ENCODE assay signal across 18 mouse cellular contexts in the genomic region with DNA sequence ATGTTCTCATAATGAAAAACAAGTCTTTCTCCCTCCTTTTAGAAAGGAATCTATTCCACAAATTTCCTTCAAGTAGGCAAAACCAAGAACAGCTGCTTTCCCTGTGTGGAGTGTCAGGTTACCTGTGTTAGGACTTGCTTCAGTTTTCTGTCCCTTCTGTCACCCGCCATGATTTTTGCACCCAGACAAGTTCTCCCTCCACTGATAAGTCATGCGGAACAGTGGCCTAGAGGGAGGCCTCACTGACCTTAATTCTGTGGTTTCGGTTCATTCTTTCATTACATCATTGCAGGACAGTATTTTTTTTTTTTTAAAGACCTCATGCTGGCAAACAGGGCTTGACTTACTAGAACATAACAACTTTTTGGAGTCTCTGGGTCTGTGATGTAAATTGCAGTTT. TPM values are rescaled to one million over a fixed set of nuclear protein-coding genes. Genes with fewer than 3 reads are reported as not detected.
DNase-seq lines count a peak whose midpoint lies in the region; ATAC-seq and TF ChIP-seq lines count a peak whose summit lies in the region.
"Had no signal": no experiment of that assay in that cellular context is flagged by ENCODE, and none has a peak within 500 bp of the region (broad histone marks: within the 10 kb centered on the region; RNA-seq: fewer than 3 reads in every experiment).

No protein-coding gene starts in this region.

- H3K36me3 ChIP-seq in embryonic facial prominence, embryonic 12.5 days = no peaks in the 10 kb centered on the region
- no peaks in the 10 kb centered on the region for H3K36me3 ChIP-seq in limb, embryonic 14.5 days (ENCODE audit: control insufficient read depth, insufficient read depth, low read length)
- H3K36me3 ChIP-seq in forebrain, embryonic 16.5 days (ENCODE audit: control insufficient read depth, insufficient read depth) = no peaks in the 10 kb centered on the region
- H3K36me3 ChIP-seq: hindbrain, embryonic 13.5 days; neural tube, embryonic 12.5 days had no signal

- H3K4me2 ChIP-seq in embryonic facial prominence, embryonic 12.5 days (replicated peaks) = no peak overlapping the region
- H3K4me2 ChIP-seq in limb, embryonic 14.5 days (replicated peaks; ENCODE audit: low read depth, low read length, severe bottlenecking) = no peak overlapping the region
- no peak overlapping the region for H3K4me2 ChIP-seq in forebrain, embryonic 16.5 days (ENCODE audit: low read length)
- H3K4me2 ChIP-seq: hindbrain, embryonic 13.5 days; liver, embryonic 11.5 days; neural tube, embryonic 12.5 days had no signal

- no peaks in the 10 kb centered on the region for H3K9me3 ChIP-seq in embryonic facial prominence, embryonic 12.5 days
- H3K9me3 ChIP-seq in limb, embryonic 14.5 days (ENCODE audit: control insufficient read depth, low read length) = no peaks in the 10 kb centered on the region
- H3K9me3 ChIP-seq in forebrain, embryonic 16.5 days (ENCODE audit: control insufficient read depth, low read length) = no peaks in the 10 kb centered on the region
- H3K9me3 ChIP-seq: hindbrain, embryonic 13.5 days; neural tube, embryonic 12.5 days had no signal

- WGBS in embryonic facial prominence, embryonic 12.5 days = 11% methylated on average over 3 of the region's 3 CpGs
- 18% methylated on average over 3 of the region's 3 CpGs for WGBS in limb, embryonic 14.5 days
- 62% methylated on average over 3 of the region's 3 CpGs for WGBS in forebrain, embryonic 16.5 days

- H3K4me3 ChIP-seq in embryonic facial prominence, embryonic 12.5 days = no peak overlapping the region
- no peak overlapping the region for H3K4me3 ChIP-seq in limb, embryonic 14.5 days (replicated peaks; ENCODE audit: low read length)
- no peak overlapping the region for H3K4me3 ChIP-seq in forebrain, embryonic 16.5 days (replicated peaks; ENCODE audit: low read length)
- H3K4me3 ChIP-seq: gastrocnemius, adult 2 months; hindbrain, embryonic 13.5 days; neural tube, embryonic 12.5 days had no signal

- ATAC-seq in embryonic facial prominence, embryonic 12.5 days (ENCODE audit: insufficient number of reproducible peaks, insufficient read depth, low FRiP score, low TSS enrichment) = no peak
- peak; percentile 53; the same call in 1 of the 2 replicates for ATAC-seq in limb, embryonic 14.5 days (ENCODE audit: low FRiP score, low read depth)
- no peak for ATAC-seq in forebrain, embryonic 16.5 days

- no peaks in the 10 kb centered on the region for H3K27me3 ChIP-seq in embryonic facial prominence, embryonic 12.5 days
- no peaks in the 10 kb centered on the region for H3K27me3 ChIP-seq in limb, embryonic 14.5 days (ENCODE audit: control insufficient read depth, insufficient read depth, low read length)
- H3K27me3 ChIP-seq in forebrain, embryonic 16.5 days (replicated peaks; ENCODE audit: control insufficient read depth, insufficient read depth, low read length) = no peaks in the 10 kb centered on the region
- H3K27me3 ChIP-seq: hindbrain, embryonic 13.5 days; neural tube, embryonic 12.5 days had no signal

- peak; percentile 19 for DNase-seq in embryo, embryonic 10 days (ENCODE audit: low spot score)
- no peak for DNase-seq in embryo, embryonic 9.5 days (ENCODE audit: extremely low spot score)
- DNase-seq in A20 (ENCODE audit: low read depth, low spot score) = peak; percentile 46
- peak; percentile 38 for DNase-seq in limb, embryonic 14.5 days (ENCODE audit: low spot score)
- DNase-seq in right cerebral cortex, postnatal 4 days = no peak
- DNase-seq in cerebellum, adult 9-11 months = no peak
- DNase-seq: adrenal gland, postnatal 25 days; cerebellum, adult 11 months; gastrocnemius, adult 2 months; layer of hippocampus, postnatal 36 days; lung, postnatal 14 days; midbrain, embryonic 14.5 days; thymus, adult 18-20 months had no signal

- peaks cover 17% of the 10 kb centered on the region; the same call in 1 of the 2 replicates for H3K4me1 ChIP-seq in embryonic facial prominence, embryonic 12.5 days
- 0 out of 2 replicates have a peak, but pooled peaks cover 2% of the 10 kb centered on the region for H3K4me1 ChIP-seq in limb, embryonic 14.5 days (ENCODE audit: control insufficient read depth, insufficient read depth, low read length)
- peaks cover 7% of the 10 kb centered on the region for H3K4me1 ChIP-seq in forebrain, embryonic 16.5 days (replicated peaks; ENCODE audit: control insufficient read depth, insufficient read depth, low read length)
- H3K4me1 ChIP-seq: neural tube, embryonic 12.5 days had no signal

- no peak overlapping the region for H3K9ac ChIP-seq in embryonic facial prominence, embryonic 12.5 days
- H3K9ac ChIP-seq in limb, embryonic 14.5 days (ENCODE audit: low read depth, low read length, severe bottlenecking) = no peak overlapping the region
- no peak overlapping the region for H3K9ac ChIP-seq in forebrain, embryonic 16.5 days (replicated peaks; ENCODE audit: low read depth, low read length)
- H3K9ac ChIP-seq: hindbrain, embryonic 13.5 days; neural tube, embryonic 12.5 days had no signal

- H3K27ac ChIP-seq in embryonic facial prominence, embryonic 12.5 days = peak overlapping the region; percentile 47; the same call in 1 of the 2 replicates
- H3K27ac ChIP-seq in limb, embryonic 14.5 days (replicated peaks; ENCODE audit: low read depth, low read length) = no peak overlapping the region
- no peak overlapping the region for H3K27ac ChIP-seq in forebrain, embryonic 16.5 days (ENCODE audit: low read length)
- H3K27ac ChIP-seq: gastrocnemius, adult 2 months; hindbrain, embryonic 13.5 days; neural tube, embryonic 12.5 days had no signal

- no peak for TF ChIP-seq POLR2A in limb, embryonic 14.5 days (IDR thresholded peaks at IDR 0.05; ENCODE audit: borderline replicate concordance, extremely low read depth, insufficient read depth, insufficient read length)

RNA-seq across cellular contexts. Expression of a gene that starts 27.3 kb away (rescaled TPM):
- polyA plus RNA-seq in embryonic facial prominence, embryonic 12.5 days (2016; fragmentation: Nextera tagmentation; extraction: Ambion mirVana) = 1.2 and 1.5 TPM in 2 replicates
- 1.7 and 2.3 TPM in 2 replicates for polyA plus RNA-seq in limb, embryonic 14.5 days (2012; rRNA removed)
- polyA plus RNA-seq in limb, embryonic 14.5 days (2014; fragmentation: Nextera tagmentation; extraction: Ambion mirVana) = 1.3 and 1.9 TPM in 2 replicates
- 1.4 and 2.2 TPM in 2 replicates for polyA plus RNA-seq in forebrain, embryonic 16.5 days (2015; fragmentation: Nextera tagmentation; extraction: Ambion mirVana)

Comparison
In these comparisons a context has a peak if more than half of its experiments do, and no peak if none do; other contexts are left out.
1. DNase-seq: peak in embryo, embryonic 10 days (single experiment), A20 (single experiment) and limb, embryonic 14.5 days (single experiment); none in embryo, embryonic 9.5 days (single experiment), right cerebral cortex, postnatal 4 days (single experiment) and cerebellum, adult 9-11 months (single experiment).